Mouse (Mus musculus): Measurements from ENCODE around the gene Mcoln2. TPM values are rescaled to one million over a fixed set of nuclear protein-coding genes. Genes with fewer than 3 reads are reported as not detected.
A peak's percentile ranks its signal among the peaks of the same experiment; 100 is the strongest.

Gene Mcoln2
- total and polyA plus RNA-seq, 3 experiments: 31.0 to 34.9 (median 32.0) TPM

DNA sequence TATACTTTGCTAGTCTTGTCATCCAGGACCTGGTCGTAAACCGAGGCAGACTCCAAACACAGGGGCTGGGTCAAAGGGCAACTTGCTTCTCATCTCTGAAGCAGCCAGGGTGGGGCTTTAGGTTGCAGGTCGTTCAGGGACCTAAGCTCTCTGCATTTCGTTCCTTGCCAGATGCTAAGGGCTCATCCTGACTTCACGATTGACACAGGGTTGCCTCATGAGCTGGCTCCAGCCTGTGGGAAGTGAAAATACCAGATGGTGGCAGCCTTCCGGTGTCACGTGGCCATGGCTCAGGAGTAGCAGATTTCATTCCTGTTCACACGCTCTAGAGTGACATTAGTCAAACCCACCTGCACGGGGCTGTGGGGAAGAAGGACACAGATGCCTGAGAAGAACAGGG, 14.8 kb upstream of the Mcoln2 start:
- peak overlapping the region; percentile 10; the same call in 1 of the 2 replicates for H3K9ac ChIP-seq (ENCODE audit: insufficient read depth, low read depth)
- peak; percentile 98 for DNase-seq (ENCODE audit: extremely low read depth)
- no peaks in the 10 kb centered on the region for H3K27me3 ChIP-seq (replicated peaks)
- H3K79me2 ChIP-seq (replicated peaks; ENCODE audit: control insufficient read depth, extremely low read depth, insufficient read depth, poor library complexity, severe bottlenecking): no peaks in the 10 kb centered on the region
- peaks cover 12% of the 10 kb centered on the region for H3K9me3 ChIP-seq (replicated peaks; ENCODE audit: low read length)
- H3K36me3 ChIP-seq (replicated peaks in 1 of 2; ENCODE audit: control insufficient read depth in 1 of 2, insufficient read depth in 1 of 2, low read length in 1 of 2): peaks cover 4 to 21% of the 10 kb centered on the region in 2 experiments
- H3K4me3 ChIP-seq (replicated peaks in 1 of 3; ENCODE audit: low read depth in 2 of 3, low read length in 2 of 3, poor library complexity in 1 of 3): no peak overlapping the region
- H3K4me2 ChIP-seq (ENCODE audit: insufficient read depth, low read depth, poor library complexity, severe bottlenecking): peak overlapping the region; percentile 46; the same call in 1 of the 2 replicates
- peaks cover 17 to 44% of the 10 kb centered on the region in 2 experiments for H3K4me1 ChIP-seq (ENCODE audit: control insufficient read depth in 1 of 2, insufficient read depth in 2 of 2)
- in situ Hi-C loops (cut with MboI; ENCODE audit: low pct_ligation_motif_present, low pct_unique_long_range_greater_than_20kb, low sequenced_read_pairs): loop anchor here (5.0 kb wide), 1 partner anchor 42 kb away; no protein-coding TSS in a partner anchor
- peak overlapping the region; percentile 74 for H3K27ac ChIP-seq (ENCODE audit: insufficient read depth, low read depth)
- TF ChIP-seq KAT2A (IDR thresholded peaks at IDR 0.05; ENCODE audit: insufficient replicate concordance, low read length): no peak
- peak; percentile 99 for TF ChIP-seq IRF4 (IDR thresholded peaks at IDR 0.05; ENCODE audit: low read depth, low read length)
- TF ChIP-seq ETS1 (conservative IDR thresholded peaks at IDR 0.05; ENCODE audit: low read depth, low read length): peak; percentile 99
- TF ChIP-seq UBTF (IDR thresholded peaks at IDR 0.05; ENCODE audit: low read depth, low read length): no peak
- peak; percentile 33; the same call in 1 of the 2 replicates for TF ChIP-seq HCFC1 (IDR thresholded peaks at IDR 0.05; ENCODE audit: low read depth, low read length)
- TF ChIP-seq TBP (conservative IDR thresholded peaks at IDR 0.05; ENCODE audit: low read depth, low read length): 0 out of 2 replicates have a peak, but pooled peaks have one; percentile 29
- TF ChIP-seq ZKSCAN1 (IDR thresholded peaks at IDR 0.05; ENCODE audit: borderline replicate concordance, low read depth, low read length): no peak
- no peak; a peak in 1 of 4 replicates for TF ChIP-seq CTCF (conservative IDR thresholded peaks at IDR 0.05 in 1 of 2, IDR thresholded peaks at IDR 0.05 in 1 of 2; ENCODE audit: low read depth in 2 of 2, low read length in 2 of 2)
- peak; percentile 83 for TF ChIP-seq CHD2 (IDR thresholded peaks at IDR 0.05; ENCODE audit: low read length)
- no peak for TF ChIP-seq CHD1 (IDR thresholded peaks at IDR 0.05; ENCODE audit: low read depth, low read length)
- TF ChIP-seq USF1 (IDR thresholded peaks at IDR 0.05; ENCODE audit: low read depth, low read length): peak; percentile 96
- TF ChIP-seq PAX5 (IDR thresholded peaks at IDR 0.05; ENCODE audit: low read length): no peak
- TF ChIP-seq POLR2AphosphoS2 (IDR thresholded peaks at IDR 0.05; ENCODE audit: low read depth, low read length): no peak
- 0 out of 2 replicates have a peak, but pooled peaks have one; percentile 64 for TF ChIP-seq MAFK (IDR thresholded peaks at IDR 0.05; ENCODE audit: insufficient replicate concordance, low read length)
- peak; percentile 81; the same call in 1 of the 2 replicates for TF ChIP-seq MAZ (IDR thresholded peaks at IDR 0.05; ENCODE audit: low read depth, low read length)
- peak; percentile 100 for TF ChIP-seq TCF12 (IDR thresholded peaks at IDR 0.05; ENCODE audit: low read depth, low read length)
- peak; percentile 96 for TF ChIP-seq MYC (IDR thresholded peaks at IDR 0.05; ENCODE audit: low read depth, low read length)
- peak; percentile 95 for TF ChIP-seq RCOR1 (conservative IDR thresholded peaks at IDR 0.05; ENCODE audit: low read depth, low read length)
- peak; percentile 13 for TF ChIP-seq RAD21 (IDR thresholded peaks at IDR 0.05; ENCODE audit: low read depth, low read length)
- peak; percentile 36; the same call in 1 of the 2 replicates for TF ChIP-seq NRF1 (IDR thresholded peaks at IDR 0.05; ENCODE audit: low read depth, low read length)
- TF ChIP-seq ELF1 (IDR thresholded peaks at IDR 0.05; ENCODE audit: low read depth, low read length): peak; percentile 76
- peak; percentile 100 for TF ChIP-seq BHLHE40 (IDR thresholded peaks at IDR 0.05; ENCODE audit: low read depth, low read length)
- TF ChIP-seq EP300 (IDR thresholded peaks at IDR 0.05; ENCODE audit: low read length): peak; percentile 99
- peak; percentile 55; the same call in 1 of the 2 replicates for TF ChIP-seq ZMIZ1 (IDR thresholded peaks at IDR 0.05; ENCODE audit: low read depth, low read length)
- peak; percentile 65; the same call in 1 of the 2 replicates for TF ChIP-seq JUN (IDR thresholded peaks at IDR 0.05; ENCODE audit: insufficient read depth, low read depth, low read length)
- TF ChIP-seq ZNF384 (IDR thresholded peaks at IDR 0.05; ENCODE audit: low read depth, low read length): peak; percentile 62
- peak; percentile 99 for TF ChIP-seq MAX (IDR thresholded peaks at IDR 0.05; ENCODE audit: low read length)
- peak; percentile 55; the same call in 1 of the 2 replicates for TF ChIP-seq JUND (conservative IDR thresholded peaks at IDR 0.05; ENCODE audit: low read depth, low read length)
- peak; percentile 52 for TF ChIP-seq POLR2A (IDR thresholded peaks at IDR 0.05; ENCODE audit: low read depth, low read length)
- TF ChIP-seq USF2 (conservative IDR thresholded peaks at IDR 0.05; ENCODE audit: low read depth, low read length): peak; percentile 97
- peak; percentile 87 for TF ChIP-seq SIN3A (IDR thresholded peaks at IDR 0.05; ENCODE audit: low read length)
- TF ChIP-seq MXI1 (IDR thresholded peaks at IDR 0.05; ENCODE audit: low read depth, low read length): peak; percentile 88
- peak; percentile 90 for TF ChIP-seq MEF2A (IDR thresholded peaks at IDR 0.05; ENCODE audit: borderline replicate concordance, low read depth, low read length)
- TF ChIP-seq E2F4 (IDR thresholded peaks at IDR 0.05; ENCODE audit: insufficient replicate concordance, low read depth, low read length): peak; percentile 30; the same call in 1 of the 2 replicates
- TF ChIP-seq SMC3 (IDR thresholded peaks at IDR 0.05; ENCODE audit: low read depth, low read length): peak; percentile 51
- peak; percentile 68; the same call in 1 of the 2 replicates for TF ChIP-seq NELFE (IDR thresholded peaks at IDR 0.05; ENCODE audit: low read depth, low read length)
- TF ChIP-seq ZC3H11A (IDR thresholded peaks at IDR 0.05; ENCODE audit: low read depth, low read length): no peak
- TF ChIP-seq GABPA (IDR thresholded peaks at IDR 0.05; ENCODE audit: insufficient replicate concordance, low read depth, low read length): no peak
- dilution Hi-C loops (cut with MboI; ENCODE audit: extremely low pct_ligation_motif_present, extremely low pct_unique_long_range_greater_than_20kb, low sequenced_read_pairs): no loop called here
